Mouse (Mus musculus): ENCODE data around the gene Ptprg. TPM values are rescaled to one million over a fixed set of nuclear protein-coding genes. Genes with fewer than 3 reads are reported as not detected.

Gene Ptprg
- total and polyA plus RNA-seq, 3 experiments, result not detected

GRCm38 (mm10) chr14:12149529-12149928 is 596.2 kb downstream of the Ptprg start:
- Histone ChIP-seq H3K4me3 (ENCODE audit: control insufficient read depth in 1 of 2, insufficient read depth in 1 of 2, low read depth in 2 of 2, low read length in 2 of 2) (no peak overlapping the region), H3K9ac (ENCODE audit: control insufficient read depth, low read depth, low read length, poor library complexity, severe bottlenecking) (no peak overlapping the region), H3K27ac (ENCODE audit: control insufficient read depth, low read depth, low read length) (no peak overlapping the region), H3K79me2 (ENCODE audit: control insufficient read depth, insufficient read depth, low read length, poor library complexity) (no peaks in the 10 kb centered on the region), H3K9me3 (replicated peaks; ENCODE audit: insufficient read depth, low read length) (no peaks in the 10 kb centered on the region), H3K36me3 (ENCODE audit: control insufficient read depth in 1 of 2, insufficient read depth in 2 of 2, low read length in 2 of 2) (no peaks in the 10 kb centered on the region), H3K27me3 (ENCODE audit: control insufficient read depth in 1 of 2, insufficient read depth in 2 of 2, low read length in 2 of 2) (no peaks in the 10 kb centered on the region), H3K4me1 (ENCODE audit: control insufficient read depth in 1 of 2, insufficient read depth in 2 of 2, low read length in 2 of 2) (no peaks in the 10 kb centered on the region)
- no peak for TF ChIP-seq CTCF (IDR thresholded peaks at IDR 0.05 in 2 of 3, conservative IDR thresholded peaks at IDR 0.05 in 1 of 3; ENCODE audit: control insufficient read depth in 1 of 3, insufficient read depth in 1 of 3, low read depth in 2 of 3, low read length in 3 of 3, poor library complexity in 1 of 3, severe bottlenecking in 1 of 3)
- no peak for TF ChIP-seq CHD1 (IDR thresholded peaks at IDR 0.05; ENCODE audit: low read depth, low read length)
- no peak for TF ChIP-seq RCOR1 (IDR thresholded peaks at IDR 0.05; ENCODE audit: low read depth, low read length)
- TF ChIP-seq MYC (IDR thresholded peaks at IDR 0.05; ENCODE audit: low read depth, low read length), result no peak
- TF ChIP-seq MAFK (IDR thresholded peaks at IDR 0.05; ENCODE audit: borderline replicate concordance, low read depth, low read length), result no peak
- no peak for TF ChIP-seq TAL1 (IDR thresholded peaks at IDR 0.05; ENCODE audit: low read length)
- no peak for TF ChIP-seq ZMIZ1 (IDR thresholded peaks at IDR 0.05; ENCODE audit: low read depth, low read length)
- TF ChIP-seq BHLHE40 (IDR thresholded peaks at IDR 0.05; ENCODE audit: borderline replicate concordance, low read depth, low read length), result no peak
- no peak for TF ChIP-seq POLR2AphosphoS2 (IDR thresholded peaks at IDR 0.05; ENCODE audit: low read length)
- TF ChIP-seq MEF2A (IDR thresholded peaks at IDR 0.05; ENCODE audit: extremely low read depth, insufficient replicate concordance, low read depth, low read length, poor library complexity, severe bottlenecking), result no peak
- TF ChIP-seq NELFE (IDR thresholded peaks at IDR 0.05; ENCODE audit: low read depth, low read length), result no peak
- TF ChIP-seq JUND (IDR thresholded peaks at IDR 0.05; ENCODE audit: low read depth, low read length), result no peak
- no peak for TF ChIP-seq ZC3H11A (IDR thresholded peaks at IDR 0.05; ENCODE audit: low read depth, low read length)
- no peak for TF ChIP-seq KAT2A (conservative IDR thresholded peaks at IDR 0.05; ENCODE audit: low read depth, low read length)
- TF ChIP-seq MAX (IDR thresholded peaks at IDR 0.05; ENCODE audit: low read length), result no peak
- no peak for TF ChIP-seq GATA1 (IDR thresholded peaks at IDR 0.05; ENCODE audit: low read depth, low read length)
- TF ChIP-seq EP300 (IDR thresholded peaks at IDR 0.05; ENCODE audit: low read depth in 1 of 2, low read length in 2 of 2), result no peak
- TF ChIP-seq ELF1 (IDR thresholded peaks at IDR 0.05; ENCODE audit: low read depth, low read length), result no peak
- no peak for DNase-seq (ENCODE audit: low read depth, low spot score)

GRCm38 (mm10) chr14:12151927-12152326 is 598.6 kb downstream of the Ptprg start:
- Histone ChIP-seq H3K4me3 (ENCODE audit: control insufficient read depth in 1 of 2, insufficient read depth in 1 of 2, low read depth in 2 of 2, low read length in 2 of 2) (no peak overlapping the region), H3K36me3 (ENCODE audit: control insufficient read depth in 1 of 2, insufficient read depth in 2 of 2, low read length in 2 of 2) (no peaks in the 10 kb centered on the region), H3K4me1 (ENCODE audit: control insufficient read depth in 1 of 2, insufficient read depth in 2 of 2, low read length in 2 of 2) (no peaks in the 10 kb centered on the region), H3K9me3 (replicated peaks; ENCODE audit: insufficient read depth, low read length) (no peaks in the 10 kb centered on the region), H3K9ac (ENCODE audit: control insufficient read depth, low read depth, low read length, poor library complexity, severe bottlenecking) (no peak overlapping the region), H3K27me3 (ENCODE audit: control insufficient read depth in 1 of 2, insufficient read depth in 2 of 2, low read length in 2 of 2) (no peaks in the 10 kb centered on the region), H3K27ac (ENCODE audit: control insufficient read depth, low read depth, low read length) (no peak overlapping the region), H3K79me2 (ENCODE audit: control insufficient read depth, insufficient read depth, low read length, poor library complexity) (no peaks in the 10 kb centered on the region)
- TF ChIP-seq JUND (IDR thresholded peaks at IDR 0.05; ENCODE audit: low read depth, low read length) (no peak), KAT2A (conservative IDR thresholded peaks at IDR 0.05; ENCODE audit: low read depth, low read length) (no peak), ZKSCAN1 (IDR thresholded peaks at IDR 0.05; ENCODE audit: low read depth, low read length) (no peak), GATA1 (IDR thresholded peaks at IDR 0.05; ENCODE audit: low read depth, low read length) (no peak), MYB (IDR thresholded peaks at IDR 0.05; ENCODE audit: low read depth, low read length) (no peak), RAD21 (IDR thresholded peaks at IDR 0.05; ENCODE audit: low read depth, low read length) (peak; percentile 46), CTCF (IDR thresholded peaks at IDR 0.05 in 2 of 3, conservative IDR thresholded peaks at IDR 0.05 in 1 of 3; ENCODE audit: control insufficient read depth in 1 of 3, insufficient read depth in 1 of 3, low read depth in 2 of 3, low read length in 3 of 3, poor library complexity in 1 of 3, severe bottlenecking in 1 of 3) (peak; percentile 32 to 44 (median 33); a peak in 5 of 6 replicates), SMC3 (IDR thresholded peaks at IDR 0.05; ENCODE audit: low read depth, low read length) (peak; percentile 27), POLR2AphosphoS5 (IDR thresholded peaks at IDR 0.05; ENCODE audit: borderline replicate concordance, low read depth, low read length) (no peak), SIN3A (IDR thresholded peaks at IDR 0.05; ENCODE audit: low read length) (no peak), USF1 (IDR thresholded peaks at IDR 0.05; ENCODE audit: low read depth, low read length) (no peak), TCF12 (IDR thresholded peaks at IDR 0.05; ENCODE audit: low read depth, low read length) (no peak), ZNF384 (IDR thresholded peaks at IDR 0.05; ENCODE audit: low read depth, low read length) (no peak)
- peak; percentile 13 for DNase-seq (ENCODE audit: low read depth, low spot score)
